Mouse (Mus musculus) right cerebral cortex, postnatal 10 days (tissue): ENCODE data around the gene Ephb2.

Experiments used
- DNase-seq, 2 experiments: peaks; one replicate each; pipeline ENCODE4 v3.0.0; 2021; ENCODE audit warnings: low spot score in 2 of 2

Gene Ephb2

GRCm38 (mm10) chr4:136701236-136701635, 134.6 kb downstream of the Ephb2 start:
- no peak for DNase-seq

DNA sequence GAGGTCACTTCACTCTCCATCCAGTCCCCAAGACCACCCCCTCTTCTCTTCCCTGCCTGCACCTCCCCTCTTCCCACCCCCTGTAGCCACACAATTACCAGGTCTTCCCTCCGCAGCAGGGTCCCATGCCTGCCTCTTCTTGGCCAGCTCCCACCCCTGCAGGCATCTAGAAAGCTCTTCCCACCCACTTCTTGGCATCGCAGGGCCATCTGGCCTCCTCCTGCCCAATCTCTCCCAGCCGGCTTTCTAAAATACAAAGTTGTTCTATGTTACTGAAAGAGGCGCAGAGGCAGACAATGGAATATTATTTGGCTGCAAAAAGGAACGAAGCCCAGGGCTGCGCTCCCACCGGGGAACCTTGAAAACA, 136.7 kb downstream of the Ephb2 start:
- peak; percentile 56 to 74 for DNase-seq

GRCm38 (mm10) chr4:136698404-136699083, 137.2 kb downstream of the Ephb2 start:
- DNase-seq, result peak; percentile 66 to 73

DNA sequence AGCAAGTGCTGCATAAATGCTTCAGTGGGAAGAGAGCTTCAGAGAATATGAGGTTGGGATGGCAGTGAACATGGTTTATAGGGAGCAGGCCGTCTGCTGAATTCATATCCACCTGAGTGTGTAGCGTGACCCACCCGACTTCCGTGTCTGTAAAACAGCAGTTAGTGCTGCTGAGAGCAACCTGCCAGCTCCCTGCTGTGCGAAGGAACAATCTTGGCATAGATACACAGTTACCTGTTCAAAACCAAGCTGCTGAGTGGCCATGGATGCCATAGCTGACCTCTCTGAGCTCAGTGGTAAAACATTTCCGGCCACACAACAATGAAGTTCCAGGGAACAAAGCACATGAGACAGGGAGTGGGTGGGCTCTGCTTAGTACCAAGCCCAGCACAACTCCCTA, 138.5 kb downstream of the Ephb2 start:
- DNase-seq, result no peak

GRCm38 (mm10) chr4:136696381-136696925, 139.3 kb downstream of the Ephb2 start:
- DNase-seq, result peak in 1 of 2 experiments; percentile 67

- DNase-seq, result no peak
Observed at GRCm38 (mm10) chr4:136695696-136696095, 140.1 kb downstream of the Ephb2 start.

GRCm38 (mm10) chr4:136690034-136690433, 145.8 kb downstream of the Ephb2 start:
- DNase-seq, result peak; percentile 57 to 62

DNA sequence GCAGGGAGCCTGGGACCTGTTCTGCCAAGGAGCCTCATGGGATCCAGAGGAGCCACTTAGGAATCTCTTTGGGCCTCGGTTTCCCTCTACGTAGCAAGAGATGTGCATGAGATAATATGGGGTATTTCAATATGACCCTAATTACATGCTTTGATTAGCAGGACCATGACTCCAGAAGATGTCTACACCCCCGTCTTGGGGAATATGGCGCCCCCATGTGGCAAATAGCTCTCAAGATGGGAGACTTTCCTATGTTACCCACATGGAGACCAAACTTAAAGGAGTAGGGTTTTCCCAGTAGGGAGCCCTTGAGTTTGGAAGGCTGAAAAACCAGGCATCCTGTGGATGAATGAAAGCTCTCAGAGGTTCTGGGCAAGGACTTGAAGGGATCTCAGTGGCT, 147.7 kb downstream of the Ephb2 start:
- no peak for DNase-seq

GRCm38 (mm10) chr4:136685431-136685869, 150.3 kb downstream of the Ephb2 start:
- no peak for DNase-seq

GRCm38 (mm10) chr4:136684485-136684884, 151.3 kb downstream of the Ephb2 start:
- no peak for DNase-seq

- DNase-seq, result no peak
Observed at GRCm38 (mm10) chr4:136680641-136681040, 155.1 kb downstream of the Ephb2 start.

DNA sequence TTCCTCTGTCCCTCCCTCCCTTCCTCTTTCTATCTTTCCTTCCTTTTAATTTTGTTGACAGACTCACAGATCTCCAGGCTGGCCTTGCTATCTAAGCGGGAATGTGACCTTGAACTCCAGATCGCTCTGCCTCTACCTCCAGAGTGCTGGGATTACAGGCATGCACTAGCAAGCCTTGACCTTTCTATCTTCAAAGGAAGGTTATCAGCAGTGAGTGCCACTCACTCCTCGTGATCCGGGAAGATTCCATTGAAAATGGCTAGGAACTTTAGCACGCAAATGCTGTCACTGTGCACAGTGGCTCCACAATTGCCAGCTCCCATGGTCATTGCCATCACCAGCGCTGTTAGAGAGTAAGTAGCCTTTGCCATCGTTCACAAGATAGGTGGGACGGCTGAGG, 156.6 kb downstream of the Ephb2 start:
- DNase-seq, result no peak

GRCm38 (mm10) chr4:136678480-136678879, 157.3 kb downstream of the Ephb2 start:
- DNase-seq, result peak; percentile 90 to 93

DNA sequence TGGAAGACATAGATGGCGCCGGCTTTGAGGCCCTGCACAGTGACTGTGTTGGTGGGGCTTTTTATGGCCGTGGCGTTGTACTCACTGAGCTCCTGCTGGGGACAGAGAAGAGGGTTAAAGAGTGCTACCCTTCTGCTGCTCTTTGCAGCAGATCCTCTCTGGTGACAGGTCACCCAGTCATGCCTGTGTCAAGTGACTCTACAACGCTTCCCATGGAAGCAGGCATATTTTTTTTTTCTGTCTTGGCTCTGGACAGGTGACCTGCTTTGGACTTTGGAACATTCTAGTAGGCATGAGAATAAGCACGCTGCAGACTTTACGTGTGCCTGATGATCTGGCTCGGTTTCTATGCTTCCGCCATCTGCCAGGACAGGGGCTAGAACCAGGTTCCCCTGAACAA, 160.3 kb downstream of the Ephb2 start:
- DNase-seq, result no peak

GRCm38 (mm10) chr4:136672335-136673090, 163.3 kb downstream of the Ephb2 start:
- DNase-seq, result no peak

DNA sequence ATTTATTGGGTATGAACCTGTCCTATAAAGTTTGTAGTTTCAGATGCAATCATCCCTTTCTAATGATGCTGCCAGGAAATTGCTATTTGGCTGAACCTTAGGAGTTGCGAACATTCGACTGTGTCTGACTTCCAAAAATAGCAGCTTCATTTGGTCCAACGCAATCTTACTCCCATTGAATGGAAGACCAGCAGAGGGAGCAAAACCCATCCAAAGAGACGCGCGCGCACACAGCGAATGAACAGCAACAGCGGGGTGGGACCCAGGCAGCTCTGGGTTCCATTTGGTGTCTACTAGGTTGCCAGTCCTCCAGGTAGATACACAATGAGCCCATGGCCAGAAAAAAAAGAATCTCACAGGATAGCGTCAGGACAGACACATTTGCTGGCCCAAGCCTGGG, 168.0 kb downstream of the Ephb2 start:
- no peak for DNase-seq

GRCm38 (mm10) chr4:136666002-136666401, 169.8 kb downstream of the Ephb2 start:
- DNase-seq, result no peak

DNA sequence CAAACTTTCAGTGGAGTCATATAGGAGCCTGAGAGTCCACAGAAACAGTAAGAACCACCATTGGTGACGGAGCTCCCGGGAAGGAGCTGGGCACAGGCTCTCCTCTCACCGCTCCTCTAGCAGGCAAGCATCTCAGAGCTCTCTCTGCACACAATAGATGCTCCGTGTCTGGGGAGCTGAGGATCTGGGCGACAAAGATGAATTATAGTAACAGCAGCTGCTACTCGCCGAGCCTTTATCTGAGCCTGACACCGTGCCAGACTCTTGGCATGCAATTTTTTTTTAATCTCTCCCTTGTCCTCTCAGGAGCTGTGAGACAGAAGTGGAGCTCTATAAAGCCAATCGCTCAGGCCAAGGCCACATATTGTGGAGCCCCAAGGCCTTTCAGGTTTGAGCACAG, 170.7 kb downstream of the Ephb2 start:
- peak; percentile 76 to 84 for DNase-seq

DNA sequence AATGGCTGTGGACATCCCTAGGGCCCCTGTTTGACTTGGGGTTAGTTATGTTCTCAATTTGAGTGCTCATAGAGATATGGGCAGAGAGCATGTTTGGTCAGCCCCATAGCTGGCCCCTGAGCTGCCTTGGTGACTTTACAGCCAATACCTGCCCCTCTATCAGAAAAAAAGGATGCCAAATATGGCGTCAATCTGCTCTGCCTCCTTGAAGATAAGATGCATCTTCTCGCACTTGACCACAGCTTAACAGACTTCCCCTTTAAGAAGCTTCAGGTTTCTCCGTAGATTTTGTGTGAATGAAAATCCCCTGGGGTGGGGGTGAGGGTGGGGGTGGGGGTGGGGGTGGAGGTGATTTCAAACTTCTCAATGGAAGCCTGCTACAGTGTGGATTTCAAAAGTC, 177.9 kb downstream of the Ephb2 start:
- no peak for DNase-seq

DNA sequence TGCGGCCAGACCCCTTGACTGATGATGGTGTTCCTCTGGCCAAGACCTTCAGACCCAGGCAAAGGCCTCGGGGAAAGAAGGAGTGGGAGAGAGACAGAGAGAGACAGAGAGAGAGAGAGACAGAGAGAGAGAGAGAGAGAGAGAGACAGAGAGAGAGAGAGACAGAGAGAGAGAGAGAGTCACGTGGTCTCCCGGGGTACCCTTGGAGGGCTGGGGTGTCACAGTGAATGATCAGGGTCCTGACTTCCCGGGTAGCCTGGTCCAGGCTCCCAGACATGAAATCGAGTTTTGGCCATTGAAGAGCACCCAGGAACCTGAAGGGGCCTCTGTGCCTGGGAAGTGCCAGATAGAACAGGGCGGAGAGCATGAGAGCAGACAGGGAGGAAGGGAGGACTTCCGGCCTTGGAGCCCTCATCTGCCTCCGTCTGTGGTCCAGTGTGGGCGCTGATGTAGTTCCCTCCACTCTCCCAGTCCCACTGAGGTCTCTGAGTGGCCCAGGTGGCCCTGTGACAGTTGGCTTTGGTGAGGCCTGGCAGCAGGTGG, 182.0 kb downstream of the Ephb2 start:
- no peak for DNase-seq

- DNase-seq, result no peak
Observed at GRCm38 (mm10) chr4:136653019-136653418, 182.8 kb downstream of the Ephb2 start.

DNA sequence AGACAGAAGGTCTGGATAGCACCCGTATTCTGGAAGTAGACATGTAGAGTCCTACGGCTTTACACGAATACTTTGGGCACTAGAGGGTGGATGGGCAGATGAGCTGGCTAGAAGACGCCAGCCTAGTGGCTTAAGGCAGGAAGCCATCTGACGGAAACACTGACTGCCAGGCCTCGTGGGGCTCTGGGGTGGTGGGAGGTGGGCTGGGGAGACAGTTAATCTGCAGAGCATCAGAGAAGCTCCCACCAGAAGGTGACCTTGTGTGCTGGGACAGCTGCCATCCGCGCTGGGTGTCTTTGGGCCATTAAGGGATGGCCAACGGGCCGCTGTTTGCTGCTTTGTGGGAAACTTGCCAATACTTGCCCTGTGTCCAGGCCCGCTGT, 183.3 kb downstream of the Ephb2 start:
- peak in 1 of 2 experiments; percentile 55 for DNase-seq
